Mouse (Mus musculus): Measurements from ENCODE around the gene Btbd11.

The Btbd11 gene

DNA sequence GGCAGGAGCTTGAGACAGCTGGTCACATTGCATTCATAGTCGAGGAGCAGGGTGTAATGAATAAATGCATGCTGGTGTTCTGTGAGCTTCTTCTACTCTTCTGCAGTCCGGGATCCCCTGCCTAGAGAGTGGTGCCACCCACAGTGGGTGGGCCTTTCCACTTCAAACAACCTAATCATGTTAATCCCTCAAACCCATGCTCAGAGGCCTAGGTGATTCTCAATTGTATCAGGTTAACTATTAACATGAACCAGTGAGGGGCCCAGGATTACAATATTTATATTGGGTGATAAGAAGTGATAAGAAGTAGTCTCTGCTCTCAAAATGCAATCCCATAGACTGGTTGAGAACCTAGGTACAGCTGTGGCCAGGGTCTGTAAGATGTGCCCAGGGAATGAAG, 39.1 kb downstream of the Btbd11 start:
- no peak for DNase-seq

DNA sequence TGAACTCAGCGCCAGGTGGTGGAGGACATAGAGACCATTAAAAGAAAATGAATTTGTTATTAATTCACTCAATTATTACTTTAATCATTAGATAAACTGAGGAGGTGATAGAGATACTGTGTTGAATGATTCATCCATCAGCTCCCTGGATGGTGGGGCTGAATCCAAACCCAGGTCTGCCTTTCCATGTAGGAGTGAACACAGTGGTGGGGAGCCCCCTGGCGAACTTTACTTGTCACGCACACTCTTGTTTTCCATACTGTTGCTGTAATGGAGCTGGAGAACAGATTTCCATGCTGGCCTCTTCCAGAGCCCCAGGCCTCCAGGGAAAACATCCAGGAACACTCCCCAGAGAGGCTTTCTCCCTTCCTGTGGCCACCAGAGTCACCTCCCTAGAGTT, 50.6 kb downstream of the Btbd11 start:
- DNase-seq, result no peak

GRCm38 (mm10) chr10:85443371-85443770, 56.8 kb downstream of the Btbd11 start:
- DNase-seq, result no peak

DNA sequence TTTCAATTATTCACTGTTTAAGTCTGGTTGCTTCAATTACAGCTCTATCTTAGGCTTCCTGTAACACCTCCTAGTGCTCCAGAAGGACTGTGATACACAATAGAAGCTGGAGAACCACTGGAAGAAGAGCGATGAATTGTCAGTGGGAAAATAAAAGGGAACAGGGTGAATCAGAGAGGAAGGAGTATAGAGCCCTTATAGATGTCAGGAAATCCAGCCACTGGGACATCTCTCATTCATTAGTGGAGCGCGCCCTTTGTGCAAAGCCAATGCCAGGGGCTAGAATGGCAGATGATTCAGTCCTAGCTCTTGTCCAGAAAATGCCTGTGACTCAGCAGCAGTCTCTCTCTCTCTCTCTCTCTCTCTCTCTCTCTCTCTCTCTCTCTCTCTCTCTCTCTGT, 59.3 kb downstream of the Btbd11 start:
- no peak for DNase-seq

DNA sequence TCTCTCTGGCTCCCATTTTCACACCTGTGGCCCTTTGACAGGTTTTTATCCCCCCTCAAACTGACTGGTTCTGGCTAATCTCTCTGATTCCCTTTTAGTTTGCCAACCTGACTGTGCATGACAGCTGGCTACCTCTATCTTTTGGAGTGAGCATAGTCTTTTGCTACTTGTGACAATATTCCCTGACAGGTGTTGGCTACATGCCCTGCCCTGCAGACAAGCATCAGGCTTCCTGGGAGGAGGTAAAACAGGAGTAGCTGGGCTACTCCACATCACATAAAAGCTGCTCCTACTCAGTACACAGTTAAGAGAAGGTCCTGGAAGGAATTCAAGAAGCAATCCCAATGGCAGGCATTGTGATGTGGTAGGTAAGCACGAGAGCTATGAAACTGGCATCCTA, 60.1 kb downstream of the Btbd11 start:
- no peak for DNase-seq

DNA sequence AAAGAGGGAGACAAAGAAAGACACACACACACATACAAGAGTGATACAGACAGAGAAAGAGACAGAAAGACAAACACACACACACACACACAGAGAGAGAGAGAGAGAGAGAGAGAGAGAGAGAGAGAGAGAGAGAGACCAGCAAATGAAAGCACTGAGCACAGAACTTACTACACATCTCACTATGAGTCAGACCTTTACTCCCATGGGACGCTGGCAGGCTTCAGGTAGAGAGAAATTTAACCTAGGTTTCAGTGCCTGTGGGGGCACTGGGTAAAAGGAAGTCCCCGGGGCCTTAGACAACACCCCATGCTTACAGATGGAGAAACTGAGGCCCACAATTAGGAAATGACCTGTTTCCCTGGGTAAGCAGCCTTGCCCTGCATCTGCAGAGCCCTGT, 61.3 kb downstream of the Btbd11 start:
- DNase-seq, result no peak

GRCm38 (mm10) chr10:85451629-85452368, 65.2 kb downstream of the Btbd11 start:
- DNase-seq, result no peak

GRCm38 (mm10) chr10:85453221-85453775, 66.7 kb downstream of the Btbd11 start:
- DNase-seq, result no peak

DNA sequence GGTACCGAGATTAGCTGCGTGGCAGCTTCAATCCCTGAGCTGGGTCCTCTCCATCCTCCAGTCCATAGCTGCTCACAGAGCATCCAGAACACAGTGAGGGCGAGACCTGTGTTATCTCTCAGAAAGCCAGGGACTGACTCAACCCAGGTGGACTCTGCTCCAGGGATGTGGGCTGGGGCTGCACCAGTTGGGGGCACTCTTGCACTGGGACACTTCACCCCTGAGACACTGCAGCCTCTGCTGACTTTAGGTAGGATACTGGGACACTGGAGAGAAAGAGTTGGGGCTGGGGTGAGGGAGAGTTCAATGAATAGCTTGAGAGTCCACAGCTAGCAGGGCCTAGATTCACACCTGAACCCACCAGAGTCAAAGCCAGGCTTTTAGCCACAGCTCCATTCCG, 69.4 kb downstream of the Btbd11 start:
- DNase-seq, result no peak

DNA sequence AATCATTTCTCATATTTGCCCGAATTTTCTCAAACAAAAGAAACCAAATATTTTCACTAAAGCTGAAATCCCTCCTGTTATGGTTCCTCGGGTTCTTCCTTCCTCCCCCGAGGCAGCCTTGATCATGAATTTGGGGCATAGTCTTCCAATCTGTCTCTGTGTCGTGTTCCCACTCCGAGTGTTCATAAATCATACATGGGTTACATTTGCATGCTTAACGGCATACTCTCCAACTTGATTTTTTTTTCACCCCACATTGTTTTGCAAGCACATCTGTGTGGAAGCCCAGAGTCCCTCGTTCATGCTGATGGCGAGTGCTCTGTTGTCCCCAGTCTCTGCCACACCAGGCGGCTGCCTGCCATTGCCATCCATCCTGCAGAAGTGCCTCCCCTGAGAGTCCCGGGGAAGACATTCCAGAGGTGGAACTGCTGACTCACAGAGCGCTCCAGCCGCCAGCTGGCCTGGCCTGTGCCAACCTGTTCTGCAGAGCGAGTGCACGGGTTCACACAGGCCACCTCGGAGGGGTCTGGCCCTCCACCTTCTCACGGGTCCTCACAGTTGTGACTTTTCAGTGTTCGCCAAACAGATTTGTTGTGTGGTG, 72.2 kb downstream of the Btbd11 start:
- DNase-seq, result no peak

DNA sequence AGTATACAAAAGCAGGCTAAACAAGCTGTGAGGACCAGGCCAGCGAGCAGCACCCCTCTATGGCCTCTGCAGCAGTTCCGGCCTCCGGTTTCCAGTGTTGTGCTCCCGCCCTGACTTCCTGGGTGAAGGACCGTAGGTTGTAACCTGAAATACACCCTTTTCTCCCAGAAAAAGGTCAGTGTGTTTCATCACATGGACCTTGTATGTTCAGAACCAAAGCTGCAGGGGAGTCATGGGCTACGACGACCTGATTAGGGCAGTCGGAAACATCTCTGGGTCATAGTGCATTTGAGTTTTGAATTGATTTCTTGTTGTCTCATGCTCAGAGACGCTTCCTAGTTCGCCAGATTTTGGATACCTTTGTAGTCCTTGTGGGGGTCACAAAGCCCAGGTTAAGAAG, 74.1 kb downstream of the Btbd11 start:
- DNase-seq, result no peak

DNA sequence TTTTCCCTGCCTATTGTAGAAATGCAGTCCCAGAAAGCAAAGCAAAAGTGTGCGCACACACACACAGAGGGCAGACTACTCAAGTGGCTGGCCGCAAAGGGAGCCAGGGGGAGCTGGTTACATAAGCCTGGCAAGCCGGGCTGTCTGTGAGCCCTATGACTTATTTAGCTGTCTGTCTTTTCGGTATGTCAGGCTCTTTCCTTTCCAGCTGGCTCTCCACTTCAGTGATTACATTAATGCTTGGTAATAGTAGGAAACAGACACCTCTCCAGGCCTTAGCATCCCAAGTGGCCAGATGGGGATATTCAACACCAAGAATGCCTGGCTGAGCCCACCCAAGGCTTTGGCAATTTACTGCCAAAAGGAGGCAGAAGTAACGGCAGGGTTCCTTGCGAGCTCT, 77.5 kb downstream of the Btbd11 start:
- DNase-seq, result no peak

GRCm38 (mm10) chr10:85465516-85466408, 79.1 kb downstream of the Btbd11 start:
- DNase-seq, result no peak

DNA sequence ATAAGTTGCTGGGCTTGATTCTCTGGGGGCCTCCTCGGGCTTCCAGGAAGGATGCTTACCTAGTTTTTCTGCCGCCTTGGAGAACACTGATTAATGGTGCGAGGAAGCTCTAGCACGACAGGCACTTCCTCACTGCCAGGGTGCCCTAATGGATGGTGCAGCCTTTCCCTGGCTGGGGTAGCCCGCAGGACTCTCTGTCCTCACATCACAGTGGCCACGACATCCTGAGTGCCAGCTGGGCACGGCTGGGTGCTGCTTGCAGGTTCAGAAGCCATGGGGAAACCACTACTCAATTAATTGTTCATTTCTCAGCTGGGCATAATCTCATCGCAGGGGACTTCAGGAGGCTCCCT, 79.8 kb downstream of the Btbd11 start:
- no peak for DNase-seq

GRCm38 (mm10) chr10:85467393-85467792, 80.8 kb downstream of the Btbd11 start:
- DNase-seq, result no peak

DNA sequence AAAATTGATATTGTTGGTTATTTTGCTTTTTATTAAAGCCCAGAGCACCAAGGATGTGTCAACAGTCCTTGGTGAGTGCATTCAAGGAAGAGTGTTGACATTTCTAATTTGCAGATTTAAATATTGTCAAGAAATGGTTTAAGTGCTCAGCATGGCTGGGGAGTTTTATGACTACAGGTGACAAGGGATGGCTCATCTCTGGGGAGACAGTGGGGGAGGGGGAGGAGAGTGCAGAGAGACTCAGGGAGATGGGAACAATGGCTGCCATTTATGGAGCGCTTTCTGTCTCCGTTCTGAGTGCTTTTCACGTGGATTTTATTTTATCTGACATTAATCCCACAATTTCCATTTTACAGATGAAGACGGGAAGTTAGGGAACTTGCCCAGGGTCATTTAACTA, 81.9 kb downstream of the Btbd11 start:
- no peak for DNase-seq

- DNase-seq, result no peak
These were observed 82.7 kb downstream of the Btbd11 start for GRCm38 (mm10) chr10:85469341-85469740.

GRCm38 (mm10) chr10:85473265-85473664, 86.7 kb downstream of the Btbd11 start:
- DNase-seq, result no peak

DNA sequence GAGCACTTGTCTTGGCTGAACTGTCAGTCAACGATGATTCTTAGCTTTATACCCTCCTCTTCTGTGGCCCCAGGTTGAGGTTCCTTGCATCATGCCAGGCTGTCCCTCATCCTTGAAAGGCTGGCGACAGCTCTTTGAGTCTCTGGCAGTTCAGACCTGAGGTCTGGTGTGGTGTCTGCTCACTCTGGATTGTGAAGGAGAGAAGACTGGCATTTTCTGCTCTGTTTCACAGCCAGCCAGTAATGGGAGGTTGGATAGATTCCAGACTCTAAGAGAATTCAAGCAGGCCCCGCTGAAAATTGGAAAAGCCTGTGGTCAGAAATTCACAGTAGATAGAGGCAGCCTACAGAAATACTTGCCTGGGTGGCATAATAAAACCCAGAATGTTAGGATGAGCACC, 87.3 kb downstream of the Btbd11 start:
- no peak for DNase-seq

DNA sequence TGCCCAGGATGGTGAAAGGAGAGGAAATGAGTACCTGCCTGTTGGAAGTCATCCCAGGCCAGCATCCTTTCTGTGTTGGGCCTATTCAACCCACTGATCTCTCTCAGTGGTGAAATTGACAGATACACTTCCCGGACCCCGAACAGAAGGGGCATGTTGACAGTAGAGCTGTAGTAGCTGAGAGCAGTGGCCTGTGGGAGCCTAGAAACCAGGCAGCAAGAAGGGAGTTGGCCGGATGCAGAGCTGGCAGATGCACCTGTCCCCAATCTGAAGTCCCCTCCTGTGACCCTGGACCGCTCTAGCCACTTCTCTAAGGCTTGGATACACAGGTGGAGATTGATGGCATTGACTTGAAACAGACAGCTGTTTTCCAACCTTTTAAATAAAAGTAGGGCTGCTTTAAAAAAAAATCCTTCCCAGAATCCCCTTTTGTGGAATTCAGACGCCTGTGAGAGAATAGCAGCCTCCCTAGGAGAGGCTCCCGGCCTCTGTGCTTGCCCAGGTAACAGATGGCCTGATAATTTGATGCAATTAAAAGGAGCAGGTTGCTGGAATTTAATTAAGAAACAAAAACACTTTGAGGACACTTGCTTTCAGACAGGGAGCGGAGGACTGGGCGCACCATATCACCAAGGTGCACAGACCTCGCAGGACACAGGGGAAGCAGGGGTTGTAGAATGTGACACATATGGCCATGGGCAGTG, 89.2 kb downstream of the Btbd11 start:
- peak; percentile 35 for DNase-seq

DNA sequence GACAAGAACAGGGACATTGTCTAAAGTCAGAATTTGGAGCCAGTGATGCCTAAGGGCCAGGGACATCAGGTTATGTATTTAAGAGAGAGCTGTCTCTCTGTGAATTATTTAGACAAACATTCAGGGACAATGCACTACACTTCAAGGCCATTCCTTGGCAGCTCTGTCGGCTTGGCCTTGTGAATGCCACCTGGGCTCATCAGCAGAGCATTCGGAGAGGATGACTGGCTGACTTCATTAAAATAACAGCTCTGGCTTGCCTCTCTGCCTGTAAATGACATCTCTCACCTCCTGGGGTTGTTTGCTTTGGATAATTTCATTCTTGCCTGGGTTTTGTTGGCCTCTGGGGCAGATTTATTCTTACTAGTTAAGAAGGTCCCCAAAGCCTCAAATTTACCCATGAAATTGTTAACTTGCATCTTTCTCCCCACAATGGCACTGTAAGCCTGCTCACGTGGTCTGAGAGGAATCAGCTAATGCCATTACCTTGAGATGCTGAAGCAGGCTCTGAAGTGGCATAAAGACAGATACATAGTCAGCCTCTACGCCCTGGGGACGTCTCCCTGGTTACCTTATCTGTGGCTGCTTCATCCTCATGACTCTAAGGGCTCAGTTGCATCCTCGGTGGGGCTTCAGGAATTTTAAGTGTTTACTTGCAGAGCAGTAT, 93.5 kb downstream of the Btbd11 start:
- DNase-seq, result no peak

DNA sequence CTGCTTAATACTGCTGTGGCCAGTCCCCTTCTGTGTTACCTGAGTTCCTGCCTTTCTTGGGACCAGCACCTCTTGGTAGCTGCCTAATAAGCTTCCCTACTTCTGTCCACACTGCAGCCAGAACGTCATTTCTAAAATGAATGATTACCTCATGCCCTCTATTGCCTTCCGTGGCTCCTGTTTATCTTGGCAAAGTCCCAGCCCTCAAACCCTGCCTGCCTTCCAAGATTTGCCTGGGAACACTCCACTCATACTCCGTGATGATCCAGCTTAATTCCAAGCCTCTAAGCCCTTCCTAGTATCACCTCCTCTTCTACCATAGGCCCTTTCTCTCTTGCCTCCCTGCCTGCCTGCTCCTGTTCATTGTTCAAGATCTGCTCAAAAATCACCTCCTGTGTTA, 94.5 kb downstream of the Btbd11 start:
- DNase-seq, result no peak
